Mouse (Mus musculus): ENCODE data around the gene H3f3a. TPM values are rescaled to one million over a fixed set of nuclear protein-coding genes. Genes with fewer than 3 reads are reported as not detected.
A peak's percentile ranks its signal among the peaks of the same experiment; 100 is the strongest.

H3f3a gene
- polyA plus RNA-seq, 1 experiment = 597 TPM

DNA sequence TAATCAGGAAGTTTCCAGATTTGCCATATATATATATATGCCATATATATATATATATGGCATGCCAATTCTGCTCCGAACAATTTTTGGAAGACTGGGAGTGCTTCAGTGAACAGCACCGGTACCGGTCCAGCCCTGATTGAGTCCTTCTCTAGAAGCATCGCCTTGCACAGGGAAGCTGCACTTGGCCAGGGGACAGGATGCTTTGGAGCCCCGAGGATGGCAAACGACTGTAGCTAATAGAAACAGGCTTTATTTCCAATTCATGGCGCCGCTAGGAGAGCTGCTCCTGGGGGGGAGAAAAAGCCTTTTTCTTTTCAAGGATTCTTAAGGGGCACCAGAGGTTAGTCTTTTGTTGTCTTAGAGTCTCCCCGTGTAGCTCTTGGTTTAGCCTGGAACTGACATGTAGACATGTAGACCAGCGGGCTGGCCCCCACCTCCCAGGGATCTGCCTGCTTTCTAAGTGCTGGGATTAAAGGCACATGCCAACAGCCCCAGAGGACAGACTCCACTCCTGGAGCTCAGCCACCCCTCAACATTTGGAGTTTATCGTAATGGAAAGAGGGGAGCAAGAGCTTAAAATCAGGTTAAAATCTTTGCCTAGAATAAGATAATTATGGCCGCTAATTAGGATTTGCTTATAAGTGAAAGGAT lies 1.8 kb upstream of the H3f3a start:
- Histone ChIP-seq H3K27me3 (ENCODE audit: control insufficient read depth, insufficient read depth, insufficient read length) (no peaks in the 10 kb centered on the region), H3ac (ENCODE audit: control insufficient read depth, insufficient read length) (no peak overlapping the region), H3K36me3 (ENCODE audit: control insufficient read depth, insufficient read depth) (peaks cover 4% of the 10 kb centered on the region), H3K4me2 (ENCODE audit: low read depth) (no peak overlapping the region), H3K79me2 (ENCODE audit: control insufficient read depth, insufficient read depth) (peaks cover 24% of the 10 kb centered on the region), H3K4me3 (no peak overlapping the region)
- TF ChIP-seq CEBPB (IDR thresholded peaks at IDR 0.05; ENCODE audit: insufficient read depth, poor library complexity, severe bottlenecking) = no peak
- no peak for TF ChIP-seq E2F4 (IDR thresholded peaks at IDR 0.05; ENCODE audit: insufficient read depth)
- TF ChIP-seq TCF12 (IDR thresholded peaks at IDR 0.05; ENCODE audit: insufficient read depth, poor library complexity, severe bottlenecking) = no peak
- TF ChIP-seq MAX (IDR thresholded peaks at IDR 0.05; ENCODE audit: low read depth) = no peak
- no peak for TF ChIP-seq REST (IDR thresholded peaks at IDR 0.05; ENCODE audit: insufficient read depth, insufficient read length)
- TF ChIP-seq MYOD1 (IDR thresholded peaks at IDR 0.05; ENCODE audit: control insufficient read depth in 1 of 3, insufficient read length in 2 of 3, low read depth in 2 of 3) = no peak
- no peak for TF ChIP-seq SRF (IDR thresholded peaks at IDR 0.05; ENCODE audit: control insufficient read depth, insufficient read length, low read depth)
- TF ChIP-seq MYOG (IDR thresholded peaks at IDR 0.05; ENCODE audit: control insufficient read depth in 1 of 3, insufficient read depth in 1 of 3, insufficient read length in 2 of 3, low read depth in 2 of 3) = no peak
- no peak for TF ChIP-seq POLR2AphosphoS2 (IDR thresholded peaks at IDR 0.05; ENCODE audit: insufficient read length, low read depth)
- no peak for TF ChIP-seq POLR2A (IDR thresholded peaks at IDR 0.05; ENCODE audit: insufficient read length, low read depth)
- TF ChIP-seq USF1 (IDR thresholded peaks at IDR 0.05; ENCODE audit: low read depth) = no peak
- TF ChIP-seq TCF3 (IDR thresholded peaks at IDR 0.05; ENCODE audit: insufficient read length, low read depth) = no peak

GRCm38 (mm10) chr1:180813409-180813884 lies 296 bp downstream of the H3f3a start:
- no peak for TF ChIP-seq MYOG (IDR thresholded peaks at IDR 0.05; ENCODE audit: control insufficient read depth in 1 of 3, insufficient read depth in 1 of 3, insufficient read length in 2 of 3, low read depth in 2 of 3)
- TF ChIP-seq CEBPB (IDR thresholded peaks at IDR 0.05; ENCODE audit: insufficient read depth, poor library complexity, severe bottlenecking) = no peak
- peak in 1 of 3 experiments; percentile 1 for TF ChIP-seq MYOD1 (IDR thresholded peaks at IDR 0.05; ENCODE audit: control insufficient read depth in 1 of 3, insufficient read length in 2 of 3, low read depth in 2 of 3)
- peak; percentile 85 for TF ChIP-seq POLR2A (IDR thresholded peaks at IDR 0.05; ENCODE audit: insufficient read length, low read depth)
- TF ChIP-seq REST (IDR thresholded peaks at IDR 0.05; ENCODE audit: insufficient read depth, insufficient read length) = peak; percentile 40
- peak; percentile 98 for TF ChIP-seq POLR2AphosphoS2 (IDR thresholded peaks at IDR 0.05; ENCODE audit: insufficient read length, low read depth)
- no peak for TF ChIP-seq SRF (IDR thresholded peaks at IDR 0.05; ENCODE audit: control insufficient read depth, insufficient read length, low read depth)
- peak; percentile 2 for TF ChIP-seq E2F4 (IDR thresholded peaks at IDR 0.05; ENCODE audit: insufficient read depth)
- H3K4me2 ChIP-seq (ENCODE audit: low read depth) = no peak overlapping the region
- H3K27me3 ChIP-seq (ENCODE audit: control insufficient read depth, insufficient read depth, insufficient read length) = no peaks in the 10 kb centered on the region
- H3K36me3 ChIP-seq (ENCODE audit: control insufficient read depth, insufficient read depth) = peaks cover 22% of the 10 kb centered on the region
- peak overlapping the region; percentile 88 for H3ac ChIP-seq (ENCODE audit: control insufficient read depth, insufficient read length)
- H3K79me2 ChIP-seq (ENCODE audit: control insufficient read depth, insufficient read depth) = peaks cover 44% of the 10 kb centered on the region
- H3K4me3 ChIP-seq = peak overlapping the region; percentile 96

DNA sequence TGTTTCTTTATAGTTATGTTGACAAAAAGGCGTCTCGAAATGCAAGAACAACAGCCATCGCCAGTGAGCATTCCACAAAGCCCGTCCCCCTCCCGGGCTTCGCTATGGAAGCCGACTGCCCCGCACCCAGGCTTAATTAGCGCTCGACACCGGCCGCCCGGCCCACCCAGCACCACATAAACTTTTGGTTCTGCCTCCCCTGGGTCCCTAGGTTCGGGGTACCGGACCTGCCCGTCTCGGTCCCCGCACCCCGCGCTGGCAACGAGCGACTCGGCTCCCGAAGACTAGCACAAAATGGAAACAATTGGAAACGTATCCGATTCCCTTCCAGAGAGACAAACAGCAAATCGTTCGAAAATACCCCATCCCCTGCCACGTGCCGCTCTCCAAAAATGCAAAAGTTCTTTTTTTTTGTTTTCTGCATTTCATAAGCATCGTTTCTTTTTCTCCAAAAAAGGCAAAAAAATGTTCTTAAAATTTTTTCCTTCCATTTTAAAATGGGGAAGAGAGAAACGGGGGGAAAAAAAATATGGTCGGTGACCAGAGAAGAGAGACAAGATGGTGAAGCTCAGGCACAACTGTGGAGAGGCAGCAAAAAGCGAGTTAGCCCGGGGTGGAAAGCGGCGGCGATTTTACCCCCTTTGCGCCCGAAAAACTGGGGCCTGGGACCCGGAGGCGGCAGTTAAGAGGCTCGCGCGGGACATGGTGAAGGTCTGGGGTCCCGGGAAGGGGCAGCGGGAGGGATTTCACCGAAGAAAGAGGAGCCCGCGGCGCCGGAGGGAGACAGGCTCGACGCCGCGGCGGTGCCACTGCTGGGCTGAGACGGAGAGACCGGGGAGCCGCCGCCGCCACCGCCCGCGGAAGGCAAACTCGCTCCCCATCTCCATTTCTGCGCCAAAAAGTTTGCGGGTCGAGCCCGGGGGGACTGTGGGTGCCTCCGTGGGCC lies 1.0 kb downstream of the H3f3a start:
- Histone ChIP-seq H3K79me2 (ENCODE audit: control insufficient read depth, insufficient read depth) (peaks cover 52% of the 10 kb centered on the region), H3ac (ENCODE audit: control insufficient read depth, insufficient read length) (peak overlapping the region; percentile 88), H3K27me3 (ENCODE audit: control insufficient read depth, insufficient read depth, insufficient read length) (no peaks in the 10 kb centered on the region), H3K4me2 (ENCODE audit: low read depth) (peak overlapping the region; percentile 92), H3K36me3 (ENCODE audit: control insufficient read depth, insufficient read depth) (peaks cover 29% of the 10 kb centered on the region), H3K4me3 (peak overlapping the region; percentile 96)
- TF ChIP-seq USF1 (IDR thresholded peaks at IDR 0.05; ENCODE audit: low read depth) (no peak), CEBPB (IDR thresholded peaks at IDR 0.05; ENCODE audit: insufficient read depth, poor library complexity, severe bottlenecking) (no peak), E2F4 (IDR thresholded peaks at IDR 0.05; ENCODE audit: insufficient read depth) (no peak), POLR2A (IDR thresholded peaks at IDR 0.05; ENCODE audit: insufficient read length, low read depth) (no peak), MYOG (IDR thresholded peaks at IDR 0.05; ENCODE audit: control insufficient read depth in 1 of 3, insufficient read depth in 1 of 3, insufficient read length in 2 of 3, low read depth in 2 of 3) (no peak), MYOD1 (IDR thresholded peaks at IDR 0.05; ENCODE audit: control insufficient read depth in 1 of 3, insufficient read length in 2 of 3, low read depth in 2 of 3) (no peak), MAX (IDR thresholded peaks at IDR 0.05; ENCODE audit: low read depth) (no peak), REST (IDR thresholded peaks at IDR 0.05; ENCODE audit: insufficient read depth, insufficient read length) (no peak)

- Histone ChIP-seq H3K4me3 (peak overlapping the region; percentile 96), H3K4me2 (ENCODE audit: low read depth) (peak overlapping the region; percentile 92), H3K79me2 (ENCODE audit: control insufficient read depth, insufficient read depth) (peaks cover 58% of the 10 kb centered on the region), H3K27me3 (ENCODE audit: control insufficient read depth, insufficient read depth, insufficient read length) (no peaks in the 10 kb centered on the region), H3ac (ENCODE audit: control insufficient read depth, insufficient read length) (peak overlapping the region; percentile 88), H3K36me3 (ENCODE audit: control insufficient read depth, insufficient read depth) (peaks cover 38% of the 10 kb centered on the region)
- no peak for TF ChIP-seq TCF3 (IDR thresholded peaks at IDR 0.05; ENCODE audit: insufficient read length, low read depth)
- no peak for TF ChIP-seq MYOG (IDR thresholded peaks at IDR 0.05; ENCODE audit: control insufficient read depth in 1 of 3, insufficient read depth in 1 of 3, insufficient read length in 2 of 3, low read depth in 2 of 3)
- no peak for TF ChIP-seq REST (IDR thresholded peaks at IDR 0.05; ENCODE audit: insufficient read depth, insufficient read length)
- no peak for TF ChIP-seq TCF12 (IDR thresholded peaks at IDR 0.05; ENCODE audit: insufficient read depth, poor library complexity, severe bottlenecking)
- TF ChIP-seq SRF (IDR thresholded peaks at IDR 0.05; ENCODE audit: control insufficient read depth, insufficient read length, low read depth) = no peak
- no peak for TF ChIP-seq USF1 (IDR thresholded peaks at IDR 0.05; ENCODE audit: low read depth)
- TF ChIP-seq MAX (IDR thresholded peaks at IDR 0.05; ENCODE audit: low read depth) = no peak
- TF ChIP-seq CEBPB (IDR thresholded peaks at IDR 0.05; ENCODE audit: insufficient read depth, poor library complexity, severe bottlenecking) = no peak
- TF ChIP-seq E2F4 (IDR thresholded peaks at IDR 0.05; ENCODE audit: insufficient read depth) = no peak
- TF ChIP-seq MYOD1 (IDR thresholded peaks at IDR 0.05; ENCODE audit: control insufficient read depth in 1 of 3, insufficient read length in 2 of 3, low read depth in 2 of 3) = no peak
- no peak for TF ChIP-seq POLR2AphosphoS2 (IDR thresholded peaks at IDR 0.05; ENCODE audit: insufficient read length, low read depth)
- no peak for TF ChIP-seq POLR2A (IDR thresholded peaks at IDR 0.05; ENCODE audit: insufficient read length, low read depth)
Measured at GRCm38 (mm10) chr1:180811596-180812462, 1.9 kb downstream of the H3f3a start.

Measured in myocyte (in vitro differentiated cells).